Mouse (Mus musculus): ENCODE measurements around the gene Npas4. TPM values are rescaled to one million over a fixed set of nuclear protein-coding genes. Genes with fewer than 3 reads are reported as not detected.
"Not testable (repeated sequence)": the region's sequence is repeated elsewhere in the genome, so short reads cannot be mapped to it uniquely, and the experiment has no call there.

The Npas4 gene
- polyA plus RNA-seq, 1 experiment from 2014 or later: 0.18 TPM

GRCm38 (mm10) chr19:4948641-4949040, 41.5 kb downstream of the Npas4 start:
- H3K4me1 ChIP-seq (ENCODE audit: control insufficient read depth in 2 of 2, insufficient read depth in 2 of 2, low read length in 2 of 2); H3K9me3 ChIP-seq (ENCODE audit: control insufficient read depth, low read length); H3K27ac ChIP-seq (replicated peaks in 1 of 2; ENCODE audit: control insufficient read depth in 1 of 2, insufficient read depth in 1 of 2, low read depth in 2 of 2, low read length in 2 of 2); ATAC-seq (ENCODE audit: insufficient number of reproducible peaks, insufficient read depth, low FRiP score, low read depth); H3K27me3 ChIP-seq (ENCODE audit: control insufficient read depth, insufficient read depth, low read length); H3K4me2 ChIP-seq (ENCODE audit: low read length); H3K4me3 ChIP-seq (ENCODE audit: control insufficient read depth in 1 of 2, insufficient read depth in 1 of 2, low read depth in 1 of 2, low read length in 2 of 2); H3K36me3 ChIP-seq (ENCODE audit: control insufficient read depth, insufficient read depth, low read length); H3K9ac ChIP-seq (ENCODE audit: low read length): not testable (repeated sequence)
- 85% methylated on average over 9 of the region's 9 CpGs for WGBS

GRCm38 (mm10) chr19:4945540-4945939, 44.6 kb downstream of the Npas4 start:
- H3K9me3 ChIP-seq (ENCODE audit: control insufficient read depth, low read length): no peaks in the 10 kb centered on the region
- no peak overlapping the region for H3K4me2 ChIP-seq (ENCODE audit: low read length)
- no peak overlapping the region for H3K4me3 ChIP-seq (ENCODE audit: control insufficient read depth in 1 of 2, insufficient read depth in 1 of 2, low read depth in 1 of 2, low read length in 2 of 2)
- H3K4me1 ChIP-seq (ENCODE audit: control insufficient read depth in 2 of 2, insufficient read depth in 2 of 2, low read length in 2 of 2): peaks cover 7 to 15% of the 10 kb centered on the region in 2 experiments
- ATAC-seq (ENCODE audit: insufficient number of reproducible peaks, insufficient read depth, low FRiP score, low read depth): no peak
- no peak overlapping the region for H3K27ac ChIP-seq (replicated peaks in 1 of 2; ENCODE audit: control insufficient read depth in 1 of 2, insufficient read depth in 1 of 2, low read depth in 2 of 2, low read length in 2 of 2)
- H3K36me3 ChIP-seq (ENCODE audit: control insufficient read depth, insufficient read depth, low read length): no peaks in the 10 kb centered on the region
- peaks cover 20% of the 10 kb centered on the region for H3K27me3 ChIP-seq (ENCODE audit: control insufficient read depth, insufficient read depth, low read length)
- WGBS: 52% methylated on average over 6 of the region's 6 CpGs
- no peak overlapping the region for H3K9ac ChIP-seq (ENCODE audit: low read length)

GRCm38 (mm10) chr19:4943253-4943588, 46.9 kb downstream of the Npas4 start:
- WGBS: 11% methylated on average over 13 of the region's 13 CpGs
- H3K27me3 ChIP-seq (ENCODE audit: control insufficient read depth, insufficient read depth, low read length): peaks cover 21% of the 10 kb centered on the region

GRCm38 (mm10) chr19:4942551-4943252, 47.4 kb downstream of the Npas4 start, which contains the start of gene Peli3:
TSS of gene Peli3 (minus strand) at chr19:4943127.
- no peak within 1 kb of the TSS for H3K27ac ChIP-seq (replicated peaks in 1 of 2; ENCODE audit: control insufficient read depth in 1 of 2, insufficient read depth in 1 of 2, low read depth in 2 of 2, low read length in 2 of 2)
- peak within 1 kb of the TSS; percentile 55 to 61 for H3K4me3 ChIP-seq (ENCODE audit: control insufficient read depth in 1 of 2, insufficient read depth in 1 of 2, low read depth in 1 of 2, low read length in 2 of 2)
- no peaks in the 10 kb centered on the region for H3K36me3 ChIP-seq (ENCODE audit: control insufficient read depth, insufficient read depth, low read length)
- WGBS: under 1% methylated on average over 53 of the region's 55 CpGs
- H3K9ac ChIP-seq (ENCODE audit: low read length): peak within 1 kb of the TSS; percentile 60
- H3K4me1 ChIP-seq (ENCODE audit: control insufficient read depth in 2 of 2, insufficient read depth in 2 of 2, low read length in 2 of 2): peaks cover 6 to 14% of the 10 kb centered on the region in 2 experiments
- H3K4me2 ChIP-seq (ENCODE audit: low read length): peak within 1 kb of the TSS; percentile 95
- no peaks in the 10 kb centered on the region for H3K9me3 ChIP-seq (ENCODE audit: control insufficient read depth, low read length)
- H3K27me3 ChIP-seq (ENCODE audit: control insufficient read depth, insufficient read depth, low read length): peaks cover 21% of the 10 kb centered on the region
- ATAC-seq (ENCODE audit: insufficient number of reproducible peaks, insufficient read depth, low FRiP score, low read depth): peak; percentile 85

More at GRCm38 (mm10) chr19:4943253-4943588, 46.9 kb downstream of the Npas4 start:
- no peak for ATAC-seq (ENCODE audit: insufficient number of reproducible peaks, insufficient read depth, low FRiP score, low read depth)
- Histone ChIP-seq H3K9me3 (ENCODE audit: control insufficient read depth, low read length) (no peaks in the 10 kb centered on the region), H3K27ac (replicated peaks in 1 of 2; ENCODE audit: control insufficient read depth in 1 of 2, insufficient read depth in 1 of 2, low read depth in 2 of 2, low read length in 2 of 2) (no peak overlapping the region), H3K4me1 (ENCODE audit: control insufficient read depth in 2 of 2, insufficient read depth in 2 of 2, low read length in 2 of 2) (peaks cover 7 to 15% of the 10 kb centered on the region in 2 experiments), H3K36me3 (ENCODE audit: control insufficient read depth, insufficient read depth, low read length) (no peaks in the 10 kb centered on the region), H3K4me3 (ENCODE audit: control insufficient read depth in 1 of 2, insufficient read depth in 1 of 2, low read depth in 1 of 2, low read length in 2 of 2) (peak overlapping the region; percentile 55 to 61), H3K9ac (ENCODE audit: low read length) (peak overlapping the region; percentile 60; the same call in 1 of the 2 replicates), H3K4me2 (ENCODE audit: low read length) (peak overlapping the region; percentile 95)

GRCm38 (mm10) chr19:4937444-4938310, 52.4 kb downstream of the Npas4 start:
- no peak overlapping the region for H3K4me3 ChIP-seq (ENCODE audit: control insufficient read depth in 1 of 2, insufficient read depth in 1 of 2, low read depth in 1 of 2, low read length in 2 of 2)
- H3K27me3 ChIP-seq (ENCODE audit: control insufficient read depth, insufficient read depth, low read length): peaks cover 24% of the 10 kb centered on the region
- no peaks in the 10 kb centered on the region for H3K9me3 ChIP-seq (ENCODE audit: control insufficient read depth, low read length)
- 77% methylated on average over 17 of the region's 17 CpGs for WGBS
- H3K4me2 ChIP-seq (ENCODE audit: low read length): no peak overlapping the region
- H3K4me1 ChIP-seq (ENCODE audit: control insufficient read depth in 2 of 2, insufficient read depth in 2 of 2, low read length in 2 of 2): peaks cover 0 to 6% of the 10 kb centered on the region in 2 experiments; a peak in 3 of 4 replicates
- H3K36me3 ChIP-seq (ENCODE audit: control insufficient read depth, insufficient read depth, low read length): no peaks in the 10 kb centered on the region
- no peak overlapping the region for H3K9ac ChIP-seq (ENCODE audit: low read length)
- no peak overlapping the region for H3K27ac ChIP-seq (replicated peaks in 1 of 2; ENCODE audit: control insufficient read depth in 1 of 2, insufficient read depth in 1 of 2, low read depth in 2 of 2, low read length in 2 of 2)
- no peak for ATAC-seq (ENCODE audit: insufficient number of reproducible peaks, insufficient read depth, low FRiP score, low read depth)

- H3K36me3 ChIP-seq (ENCODE audit: control insufficient read depth, insufficient read depth, low read length): no peaks in the 10 kb centered on the region
- peaks cover 17% of the 10 kb centered on the region for H3K27me3 ChIP-seq (ENCODE audit: control insufficient read depth, insufficient read depth, low read length)
- H3K4me1 ChIP-seq (ENCODE audit: control insufficient read depth in 2 of 2, insufficient read depth in 2 of 2, low read length in 2 of 2): no peaks in the 10 kb centered on the region
- no peaks in the 10 kb centered on the region for H3K9me3 ChIP-seq (ENCODE audit: control insufficient read depth, low read length)
- H3K27ac ChIP-seq (replicated peaks in 1 of 2; ENCODE audit: control insufficient read depth in 1 of 2, insufficient read depth in 1 of 2, low read depth in 2 of 2, low read length in 2 of 2): no peak overlapping the region
- no peak overlapping the region for H3K4me2 ChIP-seq (ENCODE audit: low read length)
- WGBS: 74% methylated on average over 2 of the region's 2 CpGs
- no peak overlapping the region for H3K4me3 ChIP-seq (ENCODE audit: control insufficient read depth in 1 of 2, insufficient read depth in 1 of 2, low read depth in 1 of 2, low read length in 2 of 2)
- no peak for ATAC-seq (ENCODE audit: insufficient number of reproducible peaks, insufficient read depth, low FRiP score, low read depth)
- no peak overlapping the region for H3K9ac ChIP-seq (ENCODE audit: low read length)
These were observed 53.2 kb downstream of the Npas4 start for GRCm38 (mm10) chr19:4936896-4937295.
